Mouse (Mus musculus) left cerebral cortex, postnatal 14 days (tissue): ENCODE measurements around the gene Dll4. TPM values are rescaled to one million over a fixed set of nuclear protein-coding genes. Genes with fewer than 3 reads are reported as not detected.

Source experiments
- DNase-seq, 2 experiments: peaks; one replicate each; pipeline ENCODE4 v3.0.0; 2021 to 2022; ENCODE audit warnings: low spot score in 2 of 2, mixed read lengths in 1 of 2
- intact Hi-C: fragments of 180-260 bp; cut with DNase I; formaldehyde crosslinking; loops from one replicate; pipeline ENCODE4 v1.15.1; 2025
- long read RNA-seq, 2 experiments: library from polyadenylated mRNA; stranded (forward); transcript quantifications; one replicate each; pipeline ENCODE4 v2.0.0; 2021
- total RNA-seq, 2 experiments: library from RNA; stranded (reverse); gene quantifications; 2 replicates each; pipeline ENCODE4 v1.2.3; 2021

Dll4 gene
- total RNA-seq: 1 to 10 TPM; 4.0 to 5.0 TPM
- long read RNA-seq, experiment 1, partial matches to known transcripts: 1 of 5 reads
- long read RNA-seq, experiment 1, other reads (novel, unspliced or antisense): 2 of 5 reads
- long read RNA-seq, experiment 2, partial matches to known transcripts: 1 of 3 reads
- long read RNA-seq, experiment 2, other reads (novel, unspliced or antisense): 0 of 3 reads

GRCm38 (mm10) chr2:119325568-119326143, at the start of gene Dll4:
TSS of gene Dll4 (plus strand) at chr2:119325784.
- no peak for DNase-seq
- intact Hi-C loops: loop anchor here (2.0 kb wide), 1 partner anchor 25 kb away; no protein-coding TSS in a partner anchor

GRCm38 (mm10) chr2:119276926-119277325, 48.7 kb upstream of the Dll4 start:
- no peak for DNase-seq
- intact Hi-C loops: no loop called here

GRCm38 (mm10) chr2:119277810-119278209, 47.8 kb upstream of the Dll4 start:
- intact Hi-C loops: no loop called here
- no peak for DNase-seq

GRCm38 (mm10) chr2:119281899-119282565, 43.6 kb upstream of the Dll4 start:
- intact Hi-C loops: loop anchor here (10.0 kb wide), 1 partner anchor 237 kb away; the partner anchor contains the start of gene Knl1
- DNase-seq: no peak

- no peak for DNase-seq
- intact Hi-C loops: loop anchor here (10.0 kb wide), 1 partner anchor 243 kb away; the partner anchor contains the start of gene Knl1
These were observed 38.2 kb upstream of the Dll4 start for GRCm38 (mm10) chr2:119287372-119287771.

GRCm38 (mm10) chr2:119288270-119288882, 37.2 kb upstream of the Dll4 start, which contains the start of gene Vps18:
TSS of gene Vps18 (plus strand) at chr2:119288740.
- peak; percentile 99 for DNase-seq

GRCm38 (mm10) chr2:119289014-119289416, 36.6 kb upstream of the Dll4 start:
- peak in 1 of 2 experiments; percentile 40 for DNase-seq
- intact Hi-C loops: loop anchor here (2.0 to 10.0 kb wide), 2 partner anchors 38 to 244 kb away; partner anchors contain the start of gene Knl1

More at GRCm38 (mm10) chr2:119288270-119288882, 37.2 kb upstream of the Dll4 start, which contains the start of gene Vps18:
- intact Hi-C loops: loop anchor here (2.0 to 10.0 kb wide), 2 partner anchors 38 to 244 kb away; partner anchors contain the start of gene Knl1

- DNase-seq: no peak
- intact Hi-C loops: no loop called here
These were observed 33.3 kb upstream of the Dll4 start for GRCm38 (mm10) chr2:119292281-119292680.

- intact Hi-C loops: no loop called here
- no peak for DNase-seq
These were observed 32.7 kb upstream of the Dll4 start for GRCm38 (mm10) chr2:119292852-119293251.

- intact Hi-C loops: no loop called here
- no peak for DNase-seq
These were observed 32.3 kb upstream of the Dll4 start for GRCm38 (mm10) chr2:119293311-119293710.

GRCm38 (mm10) chr2:119293776-119294390, 31.7 kb upstream of the Dll4 start:
- DNase-seq: no peak
- intact Hi-C loops: no loop called here

GRCm38 (mm10) chr2:119294411-119294810, 31.2 kb upstream of the Dll4 start:
- no peak for DNase-seq
- intact Hi-C loops: no loop called here

- intact Hi-C loops: loop anchor here (5.0 kb wide), 2 partner anchors 41 to 136 kb away; no protein-coding TSS in a partner anchor
- no peak for DNase-seq
These were observed 28.8 kb upstream of the Dll4 start for GRCm38 (mm10) chr2:119296756-119297155.

GRCm38 (mm10) chr2:119297506-119297905, 28.1 kb upstream of the Dll4 start:
- DNase-seq: no peak
- intact Hi-C loops: loop anchor here (5.0 kb wide), 2 partner anchors 40 to 135 kb away; no protein-coding TSS in a partner anchor

- peak; percentile 58 to 65 for DNase-seq
- intact Hi-C loops: loop anchor here (5.0 kb wide), 2 partner anchors 39 to 134 kb away; no protein-coding TSS in a partner anchor
These were observed 27.3 kb upstream of the Dll4 start for GRCm38 (mm10) chr2:119298330-119298729.

GRCm38 (mm10) chr2:119298839-119299238, 26.7 kb upstream of the Dll4 start:
- intact Hi-C loops: loop anchor here (5.0 kb wide), 2 partner anchors 38 to 133 kb away; no protein-coding TSS in a partner anchor

GRCm38 (mm10) chr2:119299981-119300818, 25.4 kb upstream of the Dll4 start:
- intact Hi-C loops: loop anchor here (2.0 to 5.0 kb wide), 4 partner anchors 27 to 132 kb away; no protein-coding TSS in a partner anchor
- DNase-seq: peak; percentile 44 to 50

More at GRCm38 (mm10) chr2:119298839-119299238, 26.7 kb upstream of the Dll4 start:
- DNase-seq: no peak
